Mouse (Mus musculus) stomach, embryonic 14.5 days (tissue): ENCODE data around the gene Hs6st3. TPM values are rescaled to one million over a fixed set of nuclear protein-coding genes. Genes with fewer than 3 reads are reported as not detected.

ENCODE experiments used
- ATAC-seq: fragments of 200-750 bp; cut with Nextera tagmentation; 2 replicates; pipeline ENCODE4 v1.8.0; 2017; ENCODE audit warnings: low read depth, moderate TSS enrichment; ENCODE audit not compliant: insufficient number of reproducible peaks, insufficient read depth, low FRiP score
- H3K27ac ChIP-seq: fragments of 300-500 bp; sonication (generic); 2 replicates; pipeline ENCODE4 v1.5.1; 2014; ENCODE audit warnings: mild to moderate bottlenecking, low read length, moderate library complexity, mixed read lengths
- H3K27me3 ChIP-seq: fragments of 300-500 bp; sonication (generic); 2 replicates; pipeline ENCODE4 v1.6.1; 2014; ENCODE audit warnings: low read length, control low read depth, mixed read lengths; ENCODE audit not compliant: control insufficient read depth, insufficient read depth
- H3K36me3 ChIP-seq: fragments of 300-500 bp; sonication (generic); 2 replicates; pipeline ENCODE4 v1.6.1; 2014; ENCODE audit warnings: mild to moderate bottlenecking, control low read depth, low read length, moderate library complexity, mixed read lengths; ENCODE audit not compliant: control insufficient read depth, insufficient read depth
- H3K4me1 ChIP-seq: fragments of 300-500 bp; sonication (generic); 2 replicates; pipeline ENCODE4 v1.6.1; 2014; ENCODE audit warnings: low read length, control low read depth, mixed read lengths; ENCODE audit not compliant: control insufficient read depth, insufficient read depth
- H3K4me2 ChIP-seq: fragments of 300-500 bp; sonication (generic); replicated peaks from 2 replicates; pipeline ENCODE4 v1.6.1; 2014; ENCODE audit warnings: low read depth, low read length, control low read depth
- H3K4me3 ChIP-seq: fragments of 300-500 bp; sonication (generic); 2 replicates; pipeline ENCODE4 v1.5.1; 2014; ENCODE audit warnings: low read depth, low read length, control low read depth
- H3K9ac ChIP-seq: fragments of 300-500 bp; sonication (generic); replicated peaks from 2 replicates; pipeline ENCODE4 v1.6.1; 2014; ENCODE audit warnings: low read depth, mild to moderate bottlenecking, control low read depth, low read length, moderate library complexity, mixed read lengths
- H3K9me3 ChIP-seq: fragments of 300-500 bp; sonication (generic); 2 replicates; pipeline ENCODE4 v1.6.1; 2016; ENCODE audit warnings: low read depth, low read length, control low read depth; ENCODE audit not compliant: control insufficient read depth
- WGBS: fragments of 180-500 bp; shearing (Covaris S2); extraction: QIAGEN DNeasy Blood & Tissue Kit; methylation state at CpG from one replicate; pipeline ENCODE4 v1.1.7; 2014; 5-methylcytosine and 5-hydroxymethylcytosine counted together
- polyA plus RNA-seq: library from polyadenylated mRNA; unstranded; fragments of >200 nt; fragmentation: Nextera tagmentation; extraction: Ambion mirVana; gene quantifications from 2 replicates; pipeline ENCODE4 v1.2.1, GENCODE M21; 2014

The Hs6st3 gene
- polyA plus RNA-seq, 1 experiment from 2014 or later = 0.75 TPM

DNA sequence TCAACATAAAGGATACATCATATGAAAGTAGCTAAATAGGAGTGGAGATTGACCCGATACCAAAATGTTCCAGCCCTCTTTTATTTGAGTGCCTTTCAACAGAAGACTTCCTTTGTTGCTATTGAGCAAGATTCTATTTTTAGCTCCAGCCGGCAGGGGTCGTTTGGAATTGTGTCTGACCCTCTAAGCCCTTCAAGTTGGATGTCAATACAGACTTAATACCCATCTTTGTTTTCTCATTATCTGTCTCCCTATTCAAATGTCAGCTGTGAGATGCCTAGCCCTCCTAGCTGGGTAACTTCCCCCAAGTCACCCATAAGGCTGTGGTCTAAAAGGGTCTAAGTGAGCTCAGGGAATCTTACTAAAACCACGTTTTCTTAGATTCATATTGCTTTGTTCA is 312.3 kb downstream of the Hs6st3 start:
- H3K4me3 ChIP-seq = no peak overlapping the region
- no peak overlapping the region for H3K27ac ChIP-seq
- WGBS = 32% methylated on average over 4 of the region's 4 CpGs
- no peaks in the 10 kb centered on the region for H3K4me1 ChIP-seq
- H3K4me2 ChIP-seq = no peak overlapping the region
- no peaks in the 10 kb centered on the region for H3K9me3 ChIP-seq
- no peaks in the 10 kb centered on the region for H3K36me3 ChIP-seq
- no peaks in the 10 kb centered on the region for H3K27me3 ChIP-seq
- ATAC-seq = no peak
- no peak overlapping the region for H3K9ac ChIP-seq

DNA sequence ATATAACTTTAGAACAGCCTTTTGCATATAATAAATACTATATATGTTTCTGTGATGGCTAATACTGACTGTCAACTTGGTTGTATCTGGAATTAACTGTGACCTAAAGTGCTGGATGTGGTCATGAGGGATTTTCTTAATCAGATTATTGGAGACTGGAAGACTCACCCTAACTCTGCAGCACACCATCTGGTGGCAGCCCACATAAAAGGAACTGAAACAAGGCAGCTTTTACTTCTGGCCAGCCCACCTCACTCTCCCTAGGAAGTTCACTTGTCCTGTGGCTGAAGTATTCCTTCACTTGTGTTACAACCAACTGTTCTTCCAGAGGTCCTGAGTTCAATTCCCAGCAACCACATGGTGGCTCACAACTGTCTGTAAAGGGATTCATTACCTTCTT is 313.5 kb downstream of the Hs6st3 start:
- no peak for ATAC-seq
- Histone ChIP-seq H3K27me3 (no peaks in the 10 kb centered on the region), H3K9ac (no peak overlapping the region), H3K4me1 (no peaks in the 10 kb centered on the region), H3K4me2 (no peak overlapping the region), H3K9me3 (no peaks in the 10 kb centered on the region), H3K27ac (no peak overlapping the region), H3K36me3 (no peaks in the 10 kb centered on the region), H3K4me3 (no peak overlapping the region)

DNA sequence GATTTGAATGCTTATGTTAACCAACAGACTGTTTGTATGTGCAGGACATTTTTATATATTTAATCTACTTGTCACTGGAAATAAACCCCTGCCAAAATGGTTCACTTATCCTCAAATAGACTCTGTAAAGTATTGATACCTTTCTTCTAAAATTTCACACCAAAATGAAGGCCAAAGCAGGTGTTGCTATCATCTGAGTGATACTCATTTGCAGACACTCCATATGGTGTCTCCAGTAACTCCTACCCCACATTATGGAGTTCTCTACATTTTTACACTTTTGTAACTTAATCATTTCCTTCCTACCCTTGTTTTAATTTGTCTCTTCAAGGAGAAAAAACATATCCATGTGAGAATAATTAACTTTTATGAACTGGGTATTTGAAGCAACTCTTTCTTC is 314.2 kb downstream of the Hs6st3 start:
- ATAC-seq = no peak
- H3K9me3 ChIP-seq = no peaks in the 10 kb centered on the region
- no peak overlapping the region for H3K4me2 ChIP-seq
- H3K9ac ChIP-seq = no peak overlapping the region
- H3K4me1 ChIP-seq = no peaks in the 10 kb centered on the region
- H3K36me3 ChIP-seq = no peaks in the 10 kb centered on the region
- H3K27ac ChIP-seq = no peak overlapping the region
- no peak overlapping the region for H3K4me3 ChIP-seq
- no peaks in the 10 kb centered on the region for H3K27me3 ChIP-seq

DNA sequence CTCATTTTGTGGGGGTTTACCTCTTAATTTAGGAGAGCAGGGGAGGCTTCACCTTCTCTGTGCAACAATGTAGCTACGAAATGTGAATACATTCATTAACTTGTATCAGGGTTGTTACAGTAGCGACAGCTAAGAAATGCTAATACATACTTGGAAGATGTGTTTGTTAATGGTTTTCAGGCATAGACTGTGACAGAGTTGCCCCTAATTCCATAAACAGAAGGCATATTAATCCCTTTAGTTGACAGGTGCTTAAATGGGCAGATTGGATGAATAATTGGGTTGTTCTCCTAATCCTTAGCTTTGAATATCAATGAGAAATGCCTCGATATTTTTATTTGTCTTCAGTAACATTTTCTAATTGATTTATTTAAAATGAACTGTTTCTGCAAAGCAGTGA is 314.7 kb downstream of the Hs6st3 start:
- 81% methylated on average over 3 of the region's 3 CpGs for WGBS

DNA sequence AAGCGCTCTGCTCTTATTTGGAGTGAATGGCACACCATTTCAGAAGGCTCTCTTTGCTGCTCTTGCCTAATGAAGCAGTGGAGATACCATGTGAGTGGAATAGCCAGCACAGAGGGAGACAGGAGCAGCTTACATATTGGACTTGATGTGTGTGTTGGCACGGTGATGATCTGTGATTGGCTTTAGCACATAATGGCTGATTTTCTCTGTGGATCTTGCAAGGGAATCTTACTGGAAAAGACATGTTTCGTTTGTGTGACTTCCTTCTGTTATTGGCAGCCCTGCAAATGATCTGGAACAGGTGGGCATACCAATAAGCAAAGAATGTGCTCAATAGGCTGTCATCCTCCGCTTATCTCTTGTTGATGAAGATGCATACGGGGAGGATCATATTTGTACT is 326.2 kb downstream of the Hs6st3 start:
- Histone ChIP-seq H3K4me2 (no peak overlapping the region), H3K9ac (no peak overlapping the region), H3K4me3 (no peak overlapping the region), H3K36me3 (no peaks in the 10 kb centered on the region), H3K27me3 (no peaks in the 10 kb centered on the region), H3K4me1 (no peaks in the 10 kb centered on the region), H3K27ac (no peak overlapping the region), H3K9me3 (no peaks in the 10 kb centered on the region)
- 83% methylated on average over 5 of the region's 5 CpGs for WGBS
- no peak for ATAC-seq

More for the DNA sequence above, 314.7 kb downstream of the Hs6st3 start:
- no peaks in the 10 kb centered on the region for H3K9me3 ChIP-seq
- no peak overlapping the region for H3K4me2 ChIP-seq
- no peaks in the 10 kb centered on the region for H3K27me3 ChIP-seq
- H3K36me3 ChIP-seq = no peaks in the 10 kb centered on the region
- no peak for ATAC-seq
- H3K9ac ChIP-seq = no peak overlapping the region
- H3K4me3 ChIP-seq = no peak overlapping the region
- H3K27ac ChIP-seq = no peak overlapping the region
- H3K4me1 ChIP-seq = no peaks in the 10 kb centered on the region

DNA sequence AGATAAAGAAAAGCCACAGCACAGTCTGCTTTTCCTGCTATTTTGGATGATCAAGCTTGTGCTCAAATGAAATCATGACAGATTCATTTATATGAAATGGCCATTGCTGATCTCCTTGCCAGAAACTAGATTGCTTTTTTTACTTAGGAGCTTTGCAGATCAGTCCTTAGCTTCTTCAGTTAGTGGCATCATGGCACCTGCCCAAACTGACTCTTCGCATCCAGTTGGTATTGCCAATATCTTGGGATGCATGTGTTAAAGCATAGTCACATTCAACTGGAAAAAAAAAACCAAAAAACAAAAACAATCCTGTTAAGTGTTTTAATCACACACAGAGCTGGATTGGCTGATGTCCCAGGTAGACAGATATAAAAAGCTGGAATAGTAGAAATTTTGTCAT is 326.7 kb downstream of the Hs6st3 start:
- Histone ChIP-seq H3K27me3 (no peaks in the 10 kb centered on the region), H3K4me3 (no peak overlapping the region), H3K27ac (no peak overlapping the region), H3K36me3 (no peaks in the 10 kb centered on the region), H3K4me1 (no peaks in the 10 kb centered on the region), H3K4me2 (no peak overlapping the region), H3K9ac (no peak overlapping the region), H3K9me3 (no peaks in the 10 kb centered on the region)
- no peak for ATAC-seq
- WGBS = 97% methylated on average over 1 of the region's 1 CpGs

DNA sequence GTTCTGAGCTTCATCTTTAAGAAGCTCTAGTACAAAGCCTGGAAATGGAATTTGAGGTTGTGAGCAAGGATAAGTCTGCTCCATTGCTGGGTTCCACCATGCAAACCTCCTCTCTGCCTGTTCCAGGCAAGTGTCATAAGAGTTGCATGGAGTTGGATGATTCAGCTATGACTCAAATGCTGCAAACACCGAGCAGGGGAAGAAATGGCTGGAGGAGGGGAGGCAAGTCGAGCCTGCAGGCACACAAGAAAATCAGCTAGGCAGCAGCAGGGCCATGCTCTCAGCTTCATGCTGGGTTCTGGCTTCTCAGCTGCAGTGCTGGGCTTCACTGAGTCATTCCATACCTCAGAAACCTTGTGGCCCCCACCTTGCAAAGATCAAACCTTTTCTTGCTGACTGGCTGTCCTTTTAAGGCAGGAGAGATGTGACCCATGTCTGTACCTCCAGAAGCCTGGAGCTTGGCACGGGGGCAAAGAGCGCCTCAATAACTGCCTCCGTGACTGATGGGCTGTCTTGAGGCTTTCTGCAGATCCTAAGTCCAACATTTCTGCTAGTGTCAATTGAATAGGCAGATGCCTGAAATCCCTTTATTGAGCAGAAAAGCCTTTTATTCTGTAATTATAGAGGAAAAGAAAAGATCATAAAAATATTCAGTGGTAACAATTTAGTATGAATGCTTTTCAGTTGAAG is 328.9 kb downstream of the Hs6st3 start:
- Histone ChIP-seq H3K27ac (no peak overlapping the region), H3K9ac (no peak overlapping the region), H3K4me3 (no peak overlapping the region), H3K36me3 (no peaks in the 10 kb centered on the region), H3K9me3 (no peaks in the 10 kb centered on the region), H3K4me2 (no peak overlapping the region), H3K27me3 (no peaks in the 10 kb centered on the region), H3K4me1 (no peaks in the 10 kb centered on the region)
- no peak for ATAC-seq
- 37% methylated on average over 5 of the region's 5 CpGs for WGBS

DNA sequence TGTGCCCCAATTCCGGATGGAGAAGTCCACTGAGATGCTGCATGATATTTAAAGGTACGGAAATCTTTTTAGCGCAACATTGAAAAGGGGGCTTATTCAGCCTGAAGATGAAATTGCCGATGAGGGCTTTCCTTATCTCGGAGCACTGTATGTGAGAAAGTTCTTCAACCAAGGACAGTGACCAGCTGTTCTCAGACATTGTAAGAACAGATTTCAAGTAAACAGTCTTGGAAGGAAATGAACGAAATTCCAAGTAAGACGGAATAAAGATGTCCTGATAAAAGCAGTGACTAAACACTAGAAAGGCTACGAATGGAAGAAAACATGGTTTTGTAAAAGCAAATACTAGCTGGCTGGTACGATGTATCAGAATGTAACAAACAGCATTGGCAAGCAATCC is 338.4 kb downstream of the Hs6st3 start:
- 72% methylated on average over 9 of the region's 9 CpGs for WGBS
- ATAC-seq = no peak
- Histone ChIP-seq H3K4me2 (no peak overlapping the region), H3K27me3 (no peaks in the 10 kb centered on the region), H3K9me3 (no peaks in the 10 kb centered on the region), H3K36me3 (no peaks in the 10 kb centered on the region), H3K9ac (no peak overlapping the region), H3K4me1 (0 out of 2 replicates have a peak, but pooled peaks cover 2% of the 10 kb centered on the region), H3K4me3 (no peak overlapping the region), H3K27ac (no peak overlapping the region)

DNA sequence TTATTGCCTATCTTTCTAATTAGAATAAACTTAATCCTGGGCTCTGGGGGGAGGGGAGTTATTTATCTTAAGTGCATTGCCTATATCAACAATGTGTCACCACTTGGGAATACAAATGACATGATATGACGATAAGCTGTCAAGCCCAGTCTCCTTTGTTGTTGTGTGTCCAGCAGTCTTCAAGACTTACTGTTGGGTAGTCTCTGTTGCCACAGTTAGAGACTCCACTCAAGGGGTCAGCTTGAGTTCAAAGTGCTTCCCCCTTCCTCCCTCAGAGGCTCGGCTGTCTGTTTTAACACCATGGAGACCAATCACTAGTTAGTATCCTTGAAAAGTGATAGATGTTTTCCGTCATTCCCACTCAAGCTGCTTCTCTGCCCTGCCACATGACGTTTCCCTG is 339.7 kb downstream of the Hs6st3 start:
- Histone ChIP-seq H3K27ac (no peak overlapping the region), H3K4me3 (no peak overlapping the region), H3K4me2 (no peak overlapping the region), H3K9ac (no peak overlapping the region), H3K36me3 (no peaks in the 10 kb centered on the region), H3K9me3 (no peaks in the 10 kb centered on the region), H3K4me1 (0 out of 2 replicates have a peak, but pooled peaks cover 2% of the 10 kb centered on the region), H3K27me3 (no peaks in the 10 kb centered on the region)
- ATAC-seq = no peak
- 44% methylated on average over 4 of the region's 4 CpGs for WGBS
